Mouse (Mus musculus) kidney, postnatal 14 days (tissue): ENCODE results near the gene Ip6k3.

Source experiments
- DNase-seq: peaks from one replicate; pipeline ENCODE4 v3.0.0; 2022; ENCODE audit warnings: mixed read lengths

The Ip6k3 gene

DNA sequence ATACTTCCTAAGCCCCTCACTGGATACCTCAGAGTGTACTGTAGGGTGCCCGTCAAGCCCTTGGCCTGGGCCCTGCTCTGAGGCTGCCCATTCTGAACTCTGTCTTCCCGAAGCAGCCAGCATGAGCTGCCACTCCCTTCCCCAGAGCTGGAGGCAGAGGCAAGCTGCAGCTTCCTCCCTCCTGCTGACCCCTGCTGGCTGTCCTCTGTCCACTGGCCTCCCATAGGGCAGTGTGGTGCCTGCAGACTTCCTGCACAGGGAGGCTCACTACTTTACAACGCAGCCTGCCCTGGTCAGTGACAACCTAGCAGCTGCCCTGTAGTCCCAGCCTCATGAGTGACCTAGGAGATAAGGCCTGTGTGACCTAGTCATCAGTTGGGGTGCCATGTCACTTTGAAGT is 14.1 kb upstream of the Ip6k3 start:
- peak; percentile 36 for DNase-seq

DNA sequence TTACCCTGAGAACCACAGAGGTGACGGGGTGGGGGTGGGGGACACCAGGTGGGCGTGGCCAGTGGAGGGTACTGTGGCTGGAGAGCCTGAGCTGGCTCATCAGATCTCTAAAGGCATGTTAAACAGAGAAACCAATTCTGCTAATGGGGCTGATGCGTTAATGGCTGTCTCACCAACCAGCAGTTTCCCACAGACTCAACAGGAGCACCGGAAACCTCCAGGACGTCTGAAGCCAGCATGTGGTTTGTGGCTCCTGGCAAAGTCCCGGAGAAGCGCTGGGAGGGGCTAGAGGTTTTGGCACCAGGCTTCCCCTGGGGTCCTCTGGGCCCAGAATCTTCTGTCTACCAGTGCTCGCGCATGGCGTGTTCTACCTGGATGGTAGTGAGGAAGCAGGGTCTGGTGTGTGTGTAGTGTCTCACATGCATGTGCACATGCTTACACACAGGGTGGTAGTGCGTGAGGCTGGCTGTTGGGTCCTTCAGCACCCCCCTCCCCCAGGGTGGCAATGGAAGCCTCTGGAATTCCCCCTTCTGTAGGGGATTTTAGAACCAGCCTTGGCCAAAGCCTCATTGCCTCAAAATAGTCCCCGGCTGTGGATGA is 12.2 kb upstream of the Ip6k3 start:
- DNase-seq: no peak

DNA sequence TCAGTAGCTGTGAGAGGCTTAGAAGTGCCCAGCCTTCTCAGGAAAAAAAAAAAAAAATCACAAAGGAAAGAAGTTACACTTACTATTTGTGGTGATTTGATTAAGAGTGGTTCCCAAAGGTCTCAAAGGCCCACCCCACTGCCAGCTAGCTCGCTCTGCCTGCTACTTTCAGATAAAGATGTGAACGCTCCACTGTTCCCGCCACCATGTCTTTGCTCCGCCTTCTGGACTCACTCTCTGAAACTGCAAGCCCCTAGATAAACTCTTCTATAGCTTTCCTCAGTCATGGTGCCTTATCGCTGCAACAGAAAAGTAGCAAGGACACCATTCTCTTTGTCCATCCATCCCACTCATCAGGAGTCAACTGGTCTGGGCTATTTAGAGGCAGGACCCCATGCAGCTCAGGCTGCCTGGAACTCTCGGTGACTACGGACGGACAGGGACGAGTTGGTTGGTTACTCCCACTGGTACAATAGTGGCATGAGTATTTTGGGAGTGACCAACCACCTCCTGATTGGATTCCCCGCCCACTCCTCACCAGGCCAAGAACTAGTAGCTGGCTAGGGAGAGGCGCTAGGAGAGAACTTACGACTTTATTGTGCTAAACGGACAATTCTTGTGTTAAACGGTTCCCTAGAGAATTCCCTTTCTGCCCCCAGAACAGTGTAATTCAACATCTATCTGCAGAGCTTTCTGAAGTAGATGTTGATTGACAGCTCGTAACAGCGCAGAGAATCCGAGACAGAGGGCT is 11.0 kb upstream of the Ip6k3 start:
- no peak for DNase-seq

DNA sequence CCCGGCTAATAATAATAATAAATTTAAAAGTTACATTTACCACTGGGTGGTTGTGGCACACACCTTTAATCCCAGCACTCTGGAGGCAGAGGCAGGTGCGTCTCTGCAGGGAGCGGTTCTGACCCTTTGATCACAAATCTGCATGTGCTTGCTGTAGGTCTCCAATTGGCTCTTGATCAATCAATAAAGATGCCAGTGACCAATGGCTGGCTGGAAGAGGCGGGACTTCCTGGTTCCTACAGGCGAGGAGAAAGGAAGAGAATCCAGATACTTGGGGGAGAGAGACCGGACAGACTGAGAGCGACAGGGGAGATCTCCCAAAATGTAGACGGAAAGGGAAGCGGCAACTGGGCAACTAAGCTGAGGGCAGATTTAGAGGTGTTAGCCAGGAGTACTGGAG is 10.4 kb upstream of the Ip6k3 start:
- DNase-seq: no peak

DNA sequence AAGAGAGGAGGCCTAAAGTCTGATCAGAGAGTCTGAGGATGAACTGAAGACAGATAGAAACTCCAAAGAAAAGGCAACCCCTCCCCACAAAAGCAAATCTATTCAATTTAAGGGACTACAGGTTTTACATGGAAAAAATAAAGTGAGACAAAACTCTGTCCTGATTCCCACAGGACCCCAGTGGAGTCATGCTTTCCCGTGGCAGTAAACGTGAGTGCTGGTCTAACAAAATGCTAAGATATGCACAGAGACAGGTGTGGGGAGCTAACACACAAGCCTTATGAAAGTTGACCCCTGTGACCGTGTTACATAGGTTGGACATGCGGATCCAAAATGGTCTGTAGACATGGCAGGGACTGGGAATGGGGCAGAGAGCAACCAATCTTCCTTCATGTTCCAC is 9.2 kb upstream of the Ip6k3 start:
- no peak for DNase-seq

GRCm38 (mm10) chr17:27176287-27176686 is 8.7 kb upstream of the Ip6k3 start:
- DNase-seq: no peak

DNA sequence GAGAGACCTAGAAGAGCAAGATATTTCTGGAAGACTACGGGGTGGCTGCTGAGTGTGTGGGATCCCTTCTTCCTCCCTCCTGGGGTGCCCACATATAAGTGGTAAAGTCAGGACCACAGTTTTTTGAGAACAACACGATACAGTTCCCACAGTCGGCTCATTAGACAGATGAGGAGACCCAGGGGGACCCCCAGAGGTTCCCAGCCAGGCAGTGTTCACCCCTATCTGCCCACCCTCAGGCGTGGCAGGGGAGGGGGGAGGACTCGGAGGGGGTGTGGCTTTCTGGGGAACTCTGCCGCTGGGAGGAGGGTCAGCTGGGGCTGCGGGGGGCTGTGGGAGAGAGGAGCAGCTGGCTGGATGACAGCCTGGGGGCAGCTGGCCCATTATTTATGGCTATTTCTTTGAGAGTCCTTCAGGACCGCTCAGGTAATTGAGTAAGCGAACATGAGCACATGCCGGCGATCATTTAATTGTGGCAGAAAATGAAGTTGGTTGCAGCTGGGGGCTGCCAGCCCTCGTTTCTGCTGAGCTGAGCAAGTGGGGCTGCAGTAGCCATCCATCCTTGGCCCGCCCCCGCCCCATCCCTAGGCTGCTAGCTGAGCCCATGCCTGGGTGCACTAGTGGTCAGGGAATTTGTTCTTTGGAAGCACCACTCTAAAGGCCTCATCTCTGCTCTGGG is 7.7 kb upstream of the Ip6k3 start:
- DNase-seq: no peak

- no peak for DNase-seq
Observed at GRCm38 (mm10) chr17:27173715-27174114, 6.1 kb upstream of the Ip6k3 start.

DNA sequence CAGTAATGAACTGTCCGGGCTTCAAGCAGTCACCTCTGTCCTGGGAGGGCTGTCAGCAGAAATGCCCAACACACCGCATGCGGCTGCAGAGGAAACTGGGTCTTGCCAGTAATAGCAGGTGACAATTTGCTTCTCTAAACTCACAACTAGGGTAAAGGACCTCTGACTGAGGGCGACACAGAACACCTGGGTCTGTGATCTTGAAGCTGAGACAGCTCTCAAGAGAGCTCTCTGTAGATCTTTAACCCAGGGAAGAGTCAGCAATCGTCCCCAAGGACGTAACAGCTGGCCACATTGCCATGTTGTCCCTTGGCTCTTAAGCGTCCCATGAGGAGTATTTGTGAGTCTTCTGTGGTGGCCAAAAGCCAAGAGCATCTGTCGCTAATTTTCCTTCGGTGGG is 4.9 kb upstream of the Ip6k3 start:
- DNase-seq: no peak

- DNase-seq: no peak
Observed at GRCm38 (mm10) chr17:27171121-27171520, 3.5 kb upstream of the Ip6k3 start.

DNA sequence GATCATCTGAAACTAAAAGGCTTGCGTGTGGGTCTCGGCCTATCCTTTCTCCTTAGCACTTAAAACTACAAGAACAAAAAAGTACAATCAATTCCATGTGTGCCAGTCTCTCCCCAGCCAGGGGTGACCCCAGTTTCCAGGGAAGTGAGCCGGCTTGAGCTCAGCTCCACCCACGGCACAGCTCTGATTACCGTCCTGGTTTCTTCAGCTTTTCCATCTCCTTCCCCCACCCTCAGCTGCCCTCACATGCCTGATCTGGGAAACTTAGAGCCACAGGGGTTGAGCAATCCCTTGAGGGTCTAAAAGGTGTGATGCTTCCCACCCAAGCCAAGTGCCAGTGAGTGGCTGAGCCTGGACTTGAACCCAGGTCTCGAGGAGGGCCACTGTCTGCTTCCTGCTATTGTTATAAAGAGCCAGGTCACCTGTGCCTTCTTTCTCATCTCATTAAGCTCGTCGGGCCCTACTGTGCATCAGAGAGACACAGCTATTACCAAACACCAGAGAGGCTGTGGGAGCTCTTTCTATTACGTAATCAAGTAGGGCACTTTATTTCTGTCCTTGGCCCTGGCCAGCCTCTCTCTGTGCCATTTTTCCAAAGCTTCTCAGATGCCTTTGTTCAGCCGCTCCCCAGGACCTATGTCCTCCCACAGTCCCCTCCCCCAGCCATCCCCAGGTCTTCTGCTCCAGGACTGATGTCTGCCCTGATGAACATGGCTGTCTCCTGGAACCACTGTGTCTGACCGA is 2.5 kb upstream of the Ip6k3 start:
- no peak for DNase-seq

DNA sequence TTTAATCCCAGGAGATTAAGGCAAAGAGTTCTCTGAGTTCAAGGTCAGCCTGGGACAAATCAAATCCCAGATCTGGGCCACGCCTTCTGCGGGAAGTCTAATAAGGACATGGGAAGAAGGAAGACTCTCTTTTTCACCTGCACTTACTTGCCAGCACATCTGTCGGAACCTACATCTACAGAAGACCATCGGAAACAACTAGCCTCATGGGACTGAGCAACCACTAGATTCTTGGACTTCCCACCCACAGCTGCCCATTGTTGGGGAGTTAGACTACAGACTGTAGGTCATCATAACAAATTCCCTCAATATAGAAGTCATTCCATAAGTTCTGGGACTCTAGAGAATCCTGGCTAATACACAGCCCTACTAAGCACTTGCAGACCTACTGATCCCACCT is 974 bp upstream of the Ip6k3 start:
- DNase-seq: no peak

GRCm38 (mm10) chr17:27166901-27167300 is 694 bp downstream of the Ip6k3 start:
- DNase-seq: no peak

GRCm38 (mm10) chr17:27165054-27165773 is 2.4 kb downstream of the Ip6k3 start:
- DNase-seq: peak; percentile 50

GRCm38 (mm10) chr17:27160905-27161304 is 6.7 kb downstream of the Ip6k3 start:
- DNase-seq: no peak

GRCm38 (mm10) chr17:27159169-27159568 is 8.4 kb downstream of the Ip6k3 start:
- no peak for DNase-seq

DNA sequence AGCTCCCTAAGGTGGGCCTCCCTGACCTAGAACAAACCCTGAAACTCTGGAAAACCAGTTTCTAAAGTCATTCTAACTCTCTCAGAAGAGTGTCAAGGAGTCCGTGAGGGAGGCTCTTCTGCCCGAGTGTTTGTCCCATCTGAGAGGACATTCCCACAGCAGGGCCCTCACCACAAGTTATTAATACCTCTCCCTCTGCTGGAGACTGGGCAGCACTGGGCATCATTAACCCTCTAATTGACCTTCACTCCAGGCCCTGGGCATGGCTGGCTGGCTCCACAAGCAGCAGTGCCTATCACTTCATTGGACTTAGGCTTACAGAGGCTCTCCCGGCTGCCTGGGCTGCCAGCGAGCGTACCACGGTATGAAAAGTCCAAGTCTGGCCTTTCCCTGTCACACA is 9.2 kb downstream of the Ip6k3 start:
- no peak for DNase-seq

DNA sequence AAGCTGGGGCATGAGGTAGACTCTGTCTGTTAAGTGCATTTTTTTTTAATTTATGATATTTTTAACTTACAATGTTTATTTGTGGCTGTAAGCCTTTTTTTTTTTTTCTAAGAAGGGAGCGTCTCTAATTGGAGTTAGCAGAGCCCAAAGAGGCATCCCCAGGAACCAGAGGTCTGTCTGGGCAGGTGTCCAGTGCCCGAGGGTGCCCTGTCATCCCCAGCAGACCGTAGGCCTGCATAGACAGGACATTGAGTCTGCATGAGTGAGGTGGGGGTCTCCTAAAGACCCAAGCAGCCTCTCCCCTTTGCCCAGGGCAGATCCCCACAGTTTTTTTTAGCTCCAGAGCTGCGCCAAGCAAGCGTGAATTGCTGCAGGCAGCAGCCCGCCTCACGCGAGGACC is 11.8 kb downstream of the Ip6k3 start:
- DNase-seq: no peak

DNA sequence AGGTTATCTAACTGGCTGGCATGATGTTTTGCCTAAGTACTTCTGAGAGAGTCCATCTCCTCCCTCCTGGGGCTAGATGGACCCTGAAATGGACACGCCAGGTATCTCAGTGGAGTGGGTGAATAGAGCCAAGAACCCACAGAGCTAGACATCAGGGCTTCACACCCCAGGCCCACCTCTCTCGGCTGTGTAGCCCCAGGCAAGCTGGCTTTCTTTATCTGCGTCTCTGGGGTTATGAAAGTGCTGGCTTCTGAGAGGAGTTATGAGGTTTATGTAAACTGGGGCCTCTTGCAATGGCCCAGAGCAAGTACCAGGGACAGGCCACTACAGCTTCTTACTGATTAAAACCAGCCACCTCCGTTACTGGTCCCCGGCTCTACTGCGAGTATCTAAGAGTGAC is 12.7 kb downstream of the Ip6k3 start:
- DNase-seq: no peak

- DNase-seq: no peak
Observed at GRCm38 (mm10) chr17:27154256-27154655, 13.3 kb downstream of the Ip6k3 start.

- DNase-seq: no peak
Observed at GRCm38 (mm10) chr17:27153773-27154193, 13.8 kb downstream of the Ip6k3 start.

GRCm38 (mm10) chr17:27152976-27153723 is 14.4 kb downstream of the Ip6k3 start:
- no peak for DNase-seq
